Mouse (Mus musculus): ENCODE results near the gene Zdhhc3. TPM values are rescaled to one million over a fixed set of nuclear protein-coding genes. Genes with fewer than 3 reads are reported as not detected.

The Zdhhc3 gene
- polyA plus RNA-seq, 1 experiment from 2014 or later: 64.7 TPM

DNA sequence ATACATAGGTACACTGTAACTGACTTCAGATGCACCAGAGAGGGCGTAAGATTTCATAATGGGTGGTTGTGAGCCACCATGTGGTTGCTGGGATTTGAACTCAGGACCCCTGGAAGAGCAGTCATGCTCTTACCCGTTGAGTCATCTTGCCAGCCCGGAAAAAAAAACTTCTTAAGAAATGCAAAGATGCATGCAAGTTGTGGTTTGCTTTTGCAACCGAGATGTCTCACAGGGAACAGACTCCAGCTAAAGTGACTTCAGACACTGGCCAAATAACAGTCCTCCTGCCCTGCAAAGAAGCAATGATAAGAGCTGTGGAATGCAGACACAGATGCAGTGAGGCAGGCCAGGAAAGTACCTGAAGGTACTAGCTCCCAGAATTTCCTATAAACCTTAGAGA lies 22.2 kb downstream of the Zdhhc3 start:
- Histone ChIP-seq H3K4me3 (ENCODE audit: low read depth, low read length) (no peak overlapping the region), H3K9ac (ENCODE audit: low read length) (no peak overlapping the region), H3K27ac (replicated peaks) (no peak overlapping the region), H3K4me2 (replicated peaks; ENCODE audit: low read depth) (no peak overlapping the region), H3K4me1 (replicated peaks; ENCODE audit: control insufficient read depth, insufficient read depth) (no peaks in the 10 kb centered on the region), H3K36me3 (ENCODE audit: control insufficient read depth, insufficient read depth, low read length) (peaks cover 18% of the 10 kb centered on the region), H3K27me3 (ENCODE audit: control insufficient read depth, insufficient read depth, low read length) (no peaks in the 10 kb centered on the region), H3K9me3 (ENCODE audit: control insufficient read depth, low read length) (no peaks in the 10 kb centered on the region)
- WGBS: 79% methylated on average over 4 of the region's 4 CpGs
- ATAC-seq (ENCODE audit: low FRiP score, low TSS enrichment) (no peak), DNase-seq (ENCODE audit: low spot score) (no peak)
- TF ChIP-seq EP300 (optimal IDR thresholded peaks at IDR 0.05): no peak
- TF ChIP-seq CTCF (IDR thresholded peaks at IDR 0.05; ENCODE audit: low read depth): no peak

DNA sequence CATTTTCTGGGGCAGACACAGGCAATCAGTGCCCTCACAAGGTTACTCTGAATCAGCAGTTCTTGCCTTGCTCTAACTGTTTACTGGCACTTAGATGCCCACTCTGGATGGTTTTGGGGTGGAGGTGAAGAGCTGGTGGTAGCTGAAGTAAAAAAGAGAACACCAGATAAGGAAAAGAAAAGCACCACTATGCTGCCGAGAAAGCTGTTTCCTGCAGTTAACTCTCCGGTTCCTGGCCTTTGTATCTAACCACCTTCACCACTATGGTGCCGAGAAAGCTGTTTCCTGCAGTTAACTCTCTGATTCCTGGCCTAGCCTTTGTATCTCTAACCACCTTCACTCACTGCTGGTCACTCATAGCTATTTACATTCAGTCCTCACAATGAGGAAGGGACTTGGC lies 25.4 kb downstream of the Zdhhc3 start:
- WGBS: 53% methylated on average over 3 of the region's 3 CpGs
- Histone ChIP-seq H3K36me3 (ENCODE audit: control insufficient read depth, insufficient read depth, low read length) (peaks cover 31% of the 10 kb centered on the region), H3K4me2 (replicated peaks; ENCODE audit: low read depth) (no peak overlapping the region), H3K27me3 (ENCODE audit: control insufficient read depth, insufficient read depth, low read length) (no peaks in the 10 kb centered on the region), H3K27ac (replicated peaks) (no peak overlapping the region), H3K4me1 (replicated peaks; ENCODE audit: control insufficient read depth, insufficient read depth) (no peaks in the 10 kb centered on the region), H3K9ac (ENCODE audit: low read length) (no peak overlapping the region), H3K9me3 (ENCODE audit: control insufficient read depth, low read length) (no peaks in the 10 kb centered on the region), H3K4me3 (ENCODE audit: low read depth, low read length) (no peak overlapping the region)
- no peak for DNase-seq (ENCODE audit: low spot score)
- TF ChIP-seq CTCF (IDR thresholded peaks at IDR 0.05; ENCODE audit: low read depth): no peak
- no peak for TF ChIP-seq EP300 (optimal IDR thresholded peaks at IDR 0.05)
- no peak for ATAC-seq (ENCODE audit: low FRiP score, low TSS enrichment)

DNA sequence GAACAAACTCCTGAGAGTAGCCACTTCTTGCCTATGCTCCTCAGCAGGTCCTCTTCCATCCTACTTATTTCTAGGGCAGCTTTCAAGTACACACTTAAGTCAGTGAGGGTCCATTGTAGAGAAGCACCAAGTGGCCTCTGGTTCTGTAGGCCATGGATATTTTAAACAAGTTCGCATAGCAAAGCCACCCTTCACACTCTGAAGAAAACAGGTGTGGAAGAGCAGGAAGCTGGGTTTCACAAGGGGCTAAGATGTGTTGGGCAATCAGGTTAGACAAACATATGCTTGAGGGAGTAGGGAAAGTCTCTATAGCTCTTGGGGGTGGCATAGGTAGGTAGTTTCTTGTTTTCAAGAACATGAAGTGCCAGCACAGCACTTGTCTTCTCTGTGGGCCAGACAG lies 27.6 kb downstream of the Zdhhc3 start:
- Histone ChIP-seq H3K27ac (replicated peaks) (no peak overlapping the region), H3K4me1 (replicated peaks; ENCODE audit: control insufficient read depth, insufficient read depth) (no peaks in the 10 kb centered on the region), H3K27me3 (ENCODE audit: control insufficient read depth, insufficient read depth, low read length) (no peaks in the 10 kb centered on the region), H3K9me3 (ENCODE audit: control insufficient read depth, low read length) (no peaks in the 10 kb centered on the region), H3K4me2 (replicated peaks; ENCODE audit: low read depth) (no peak overlapping the region), H3K4me3 (ENCODE audit: low read depth, low read length) (no peak overlapping the region), H3K9ac (ENCODE audit: low read length) (no peak overlapping the region), H3K36me3 (ENCODE audit: control insufficient read depth, insufficient read depth, low read length) (peaks cover 37% of the 10 kb centered on the region)
- ATAC-seq (ENCODE audit: low FRiP score, low TSS enrichment) (no peak), DNase-seq (ENCODE audit: low spot score) (no peak)
- 73% methylated on average over 1 of the region's 1 CpGs for WGBS
- no peak for TF ChIP-seq CTCF (IDR thresholded peaks at IDR 0.05; ENCODE audit: low read depth)
- TF ChIP-seq EP300 (optimal IDR thresholded peaks at IDR 0.05): no peak

DNA sequence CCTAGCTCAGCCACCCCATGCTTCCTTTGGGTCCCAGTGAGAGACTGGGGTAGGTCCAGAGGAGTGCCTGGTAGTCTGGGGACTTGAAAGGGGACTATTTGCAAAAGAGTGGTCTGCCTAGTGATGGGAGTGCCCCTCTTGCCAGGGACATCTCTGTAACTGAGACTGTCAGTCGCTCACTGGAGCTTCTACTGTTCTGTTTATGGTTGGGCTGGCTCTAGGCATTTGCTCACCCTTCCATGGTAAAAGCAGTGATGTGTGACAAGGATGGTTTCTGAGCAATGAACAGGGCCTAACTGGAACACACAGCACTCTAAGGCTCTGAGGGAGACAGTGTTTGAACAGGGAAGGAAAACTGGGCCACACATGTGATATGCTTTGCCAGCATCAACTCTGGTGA lies 32.2 kb downstream of the Zdhhc3 start:
- no peak overlapping the region for H3K9ac ChIP-seq (ENCODE audit: low read length)
- no peaks in the 10 kb centered on the region for H3K9me3 ChIP-seq (ENCODE audit: control insufficient read depth, low read length)
- WGBS: 80% methylated on average over 1 of the region's 1 CpGs
- H3K36me3 ChIP-seq (ENCODE audit: control insufficient read depth, insufficient read depth, low read length): peaks cover 47% of the 10 kb centered on the region
- no peak for DNase-seq (ENCODE audit: low spot score)
- no peaks in the 10 kb centered on the region for H3K4me1 ChIP-seq (replicated peaks; ENCODE audit: control insufficient read depth, insufficient read depth)
- no peak overlapping the region for H3K4me3 ChIP-seq (ENCODE audit: low read depth, low read length)
- ATAC-seq (ENCODE audit: low FRiP score, low TSS enrichment): no peak
- H3K27ac ChIP-seq (replicated peaks): no peak overlapping the region
- TF ChIP-seq EP300 (optimal IDR thresholded peaks at IDR 0.05): no peak
- no peak for TF ChIP-seq CTCF (IDR thresholded peaks at IDR 0.05; ENCODE audit: low read depth)
- no peak overlapping the region for H3K4me2 ChIP-seq (replicated peaks; ENCODE audit: low read depth)
- no peaks in the 10 kb centered on the region for H3K27me3 ChIP-seq (ENCODE audit: control insufficient read depth, insufficient read depth, low read length)

DNA sequence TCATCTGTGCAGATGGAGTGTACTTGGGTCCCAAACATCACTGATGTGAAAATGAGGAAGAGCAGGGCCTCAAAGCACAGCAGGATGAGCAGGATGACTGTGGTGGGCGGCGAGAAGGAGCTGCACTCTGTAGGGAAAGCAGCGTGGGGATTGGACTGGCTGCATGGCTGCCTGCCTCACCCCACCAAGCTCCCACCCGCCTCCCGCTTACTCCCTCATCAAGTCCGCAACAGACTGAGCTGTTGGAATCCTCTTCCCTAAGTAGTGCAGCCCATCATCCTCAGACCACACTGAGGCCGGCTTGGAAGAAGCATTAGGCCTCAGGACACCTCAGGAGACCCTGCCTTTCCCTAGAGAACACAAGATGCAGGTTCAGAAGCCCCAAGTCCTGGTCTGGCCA lies 32.6 kb downstream of the Zdhhc3 start:
- DNase-seq (ENCODE audit: low spot score): no peak
- Histone ChIP-seq H3K27me3 (ENCODE audit: control insufficient read depth, insufficient read depth, low read length) (no peaks in the 10 kb centered on the region), H3K9me3 (ENCODE audit: control insufficient read depth, low read length) (no peaks in the 10 kb centered on the region), H3K4me3 (ENCODE audit: low read depth, low read length) (no peak overlapping the region), H3K9ac (ENCODE audit: low read length) (no peak overlapping the region), H3K4me2 (replicated peaks; ENCODE audit: low read depth) (no peak overlapping the region), H3K36me3 (ENCODE audit: control insufficient read depth, insufficient read depth, low read length) (peaks cover 44% of the 10 kb centered on the region), H3K27ac (replicated peaks) (no peak overlapping the region), H3K4me1 (replicated peaks; ENCODE audit: control insufficient read depth, insufficient read depth) (no peaks in the 10 kb centered on the region)
- WGBS: 86% methylated on average over 7 of the region's 7 CpGs
- no peak for ATAC-seq (ENCODE audit: low FRiP score, low TSS enrichment)
- no peak for TF ChIP-seq CTCF (IDR thresholded peaks at IDR 0.05; ENCODE audit: low read depth)
- no peak for TF ChIP-seq EP300 (optimal IDR thresholded peaks at IDR 0.05)

DNA sequence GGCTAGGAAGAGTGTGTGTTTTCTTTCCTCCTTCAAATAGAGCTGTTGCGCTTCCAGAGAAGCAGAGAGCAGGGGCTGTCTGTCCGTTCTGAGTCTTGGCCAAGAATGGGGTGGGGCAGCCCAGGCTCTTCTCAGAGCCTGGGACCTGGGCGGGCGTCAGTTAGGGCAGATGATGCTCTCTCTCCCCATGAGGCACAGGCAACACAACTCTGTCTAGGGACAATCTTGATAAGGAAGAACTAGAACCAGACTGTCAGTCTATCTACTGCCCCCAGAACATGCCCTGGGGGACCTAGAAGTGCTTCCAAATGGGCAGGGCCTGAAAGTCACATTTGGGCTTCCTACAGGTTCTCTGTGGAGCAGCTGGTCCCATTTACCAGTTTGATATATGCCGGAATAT lies 33.9 kb downstream of the Zdhhc3 start:
- no peak overlapping the region for H3K4me2 ChIP-seq (replicated peaks; ENCODE audit: low read depth)
- H3K9me3 ChIP-seq (ENCODE audit: control insufficient read depth, low read length): no peaks in the 10 kb centered on the region
- ATAC-seq (ENCODE audit: low FRiP score, low TSS enrichment) (no peak), DNase-seq (ENCODE audit: low spot score) (no peak)
- WGBS: 85% methylated on average over 5 of the region's 5 CpGs
- H3K36me3 ChIP-seq (ENCODE audit: control insufficient read depth, insufficient read depth, low read length): peaks cover 38% of the 10 kb centered on the region
- H3K27ac ChIP-seq (replicated peaks): no peak overlapping the region
- no peak overlapping the region for H3K9ac ChIP-seq (ENCODE audit: low read length)
- H3K27me3 ChIP-seq (ENCODE audit: control insufficient read depth, insufficient read depth, low read length): no peaks in the 10 kb centered on the region
- TF ChIP-seq CTCF (IDR thresholded peaks at IDR 0.05; ENCODE audit: low read depth): no peak
- no peak for TF ChIP-seq EP300 (optimal IDR thresholded peaks at IDR 0.05)
- H3K4me1 ChIP-seq (replicated peaks; ENCODE audit: control insufficient read depth, insufficient read depth): no peaks in the 10 kb centered on the region
- no peak overlapping the region for H3K4me3 ChIP-seq (ENCODE audit: low read depth, low read length)

Measured in stomach, postnatal 0 days (tissue).